Mouse (Mus musculus) lung, embryonic 15.5 days (tissue): ENCODE data around the gene Dus1l. TPM values are rescaled to one million over a fixed set of nuclear protein-coding genes. Genes with fewer than 3 reads are reported as not detected.
A peak's percentile ranks its signal among the peaks of the same experiment; 100 is the strongest.
"Not testable (repeated sequence)": the region's sequence is repeated elsewhere in the genome, so short reads cannot be mapped to it uniquely, and the experiment has no call there.

Experiments used
- ATAC-seq: fragments of 200-750 bp; cut with Nextera tagmentation; 2 replicates; pipeline ENCODE4 v1.8.0; 2017; ENCODE audit warnings: moderate number of reproducible peaks, borderline replicate concordance; ENCODE audit not compliant: low FRiP score, low TSS enrichment; ENCODE audit errors: extremely low read depth
- H3K27ac ChIP-seq: fragments of 300-500 bp; sonication (generic); 2 replicates; pipeline ENCODE4 v1.5.1; 2015; ENCODE audit warnings: moderate library complexity, mild to moderate bottlenecking, inconsistent platforms
- H3K27me3 ChIP-seq: fragments of 300-500 bp; sonication (generic); 2 replicates; pipeline ENCODE4 v1.6.1; 2015; ENCODE audit warnings: inconsistent platforms
- H3K36me3 ChIP-seq: fragments of 300-500 bp; sonication (generic); 2 replicates; pipeline ENCODE4 v1.6.1; 2015; ENCODE audit warnings: inconsistent platforms
- H3K4me1 ChIP-seq: fragments of 300-500 bp; sonication (generic); 2 replicates; pipeline ENCODE4 v1.6.1; 2015; ENCODE audit warnings: inconsistent platforms
- H3K4me2 ChIP-seq: fragments of 300-500 bp; sonication (generic); 2 replicates; pipeline ENCODE4 v1.6.1; 2015; ENCODE audit warnings: inconsistent platforms, mild to moderate bottlenecking, moderate library complexity
- H3K4me3 ChIP-seq: fragments of 300-500 bp; sonication (generic); 2 replicates; pipeline ENCODE4 v1.5.1; 2015; ENCODE audit warnings: mild to moderate bottlenecking, inconsistent platforms
- H3K9ac ChIP-seq: fragments of 300-500 bp; sonication (generic); 2 replicates; pipeline ENCODE4 v1.6.1; 2015; ENCODE audit warnings: inconsistent platforms
- H3K9me3 ChIP-seq: fragments of 300-500 bp; sonication (generic); 2 replicates; pipeline ENCODE4 v1.6.1; 2016; ENCODE audit warnings: inconsistent platforms
- WGBS: fragments of 180-500 bp; shearing (Covaris S2); methylation state at CpG from one replicate; pipeline ENCODE4 v1.1.7; 2015; 5-methylcytosine and 5-hydroxymethylcytosine counted together
- polyA plus RNA-seq: library from polyadenylated mRNA; unstranded; fragments of >200 nt; fragmentation: Nextera tagmentation; extraction: Ambion mirVana; gene quantifications from 2 replicates; pipeline ENCODE4 v1.2.1, GENCODE M21; 2015

The Dus1l gene
- polyA plus RNA-seq: 84.3 and 90.4 TPM in 2 replicates

DNA sequence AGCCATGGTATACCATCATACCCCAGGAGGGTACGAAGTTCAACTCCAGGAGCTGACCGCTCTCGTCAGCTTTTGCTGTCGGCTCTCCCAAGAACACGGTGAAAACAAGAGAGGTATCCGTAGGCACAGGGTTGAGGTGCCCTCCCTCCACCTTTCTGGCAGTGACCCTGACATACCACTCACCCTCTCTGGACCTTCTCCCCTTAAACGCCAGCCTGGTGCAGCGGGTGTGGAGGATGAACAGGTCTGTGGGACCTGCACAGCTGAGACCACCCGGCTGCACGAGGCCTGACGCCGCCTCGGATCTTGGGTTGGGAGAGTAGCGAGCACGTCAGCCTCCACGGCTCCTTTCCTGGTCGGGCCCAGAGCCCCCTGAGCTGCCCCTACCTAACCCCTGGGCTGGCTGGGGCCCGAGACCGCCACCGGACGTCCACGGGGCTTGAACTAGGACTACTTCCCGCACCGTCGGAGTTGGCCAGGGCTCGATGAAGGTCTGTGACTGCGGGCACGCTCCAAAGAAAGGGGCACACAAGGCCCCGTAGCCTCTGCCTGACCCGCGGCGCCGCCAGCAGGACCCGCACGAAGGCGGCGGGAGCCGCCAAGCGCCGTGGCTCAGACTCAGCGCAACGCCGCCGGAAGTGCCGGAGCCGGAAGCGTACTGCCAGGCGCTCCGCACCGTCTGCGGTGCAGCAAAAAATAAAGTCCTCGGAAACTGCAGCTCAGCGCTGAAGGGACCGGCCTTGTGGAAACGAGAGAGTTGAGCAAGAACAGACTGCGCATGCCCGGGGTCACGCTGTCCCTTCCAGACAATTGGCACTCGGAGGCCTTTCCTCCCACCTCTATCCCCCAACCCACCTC, at the start of gene Dus1l:
TSS of gene Dus1l (minus strand) at position 648 of the 858 bp plus-strand sequence.
- Histone ChIP-seq H3K27me3 (no peaks in the 10 kb centered on the region), H3K27ac (peak within 1 kb of the TSS; percentile 49), H3K36me3 (peaks cover 34% of the 10 kb centered on the region), H3K9me3 (no peaks in the 10 kb centered on the region), H3K4me1 (peaks cover 28% of the 10 kb centered on the region), H3K9ac (peak within 1 kb of the TSS; percentile 88), H3K4me3 (peak within 1 kb of the TSS; percentile 82), H3K4me2 (peak within 1 kb of the TSS; percentile 90)
- ATAC-seq: peak; percentile 81
- 2% methylated on average over 59 of the region's 59 CpGs for WGBS

DNA sequence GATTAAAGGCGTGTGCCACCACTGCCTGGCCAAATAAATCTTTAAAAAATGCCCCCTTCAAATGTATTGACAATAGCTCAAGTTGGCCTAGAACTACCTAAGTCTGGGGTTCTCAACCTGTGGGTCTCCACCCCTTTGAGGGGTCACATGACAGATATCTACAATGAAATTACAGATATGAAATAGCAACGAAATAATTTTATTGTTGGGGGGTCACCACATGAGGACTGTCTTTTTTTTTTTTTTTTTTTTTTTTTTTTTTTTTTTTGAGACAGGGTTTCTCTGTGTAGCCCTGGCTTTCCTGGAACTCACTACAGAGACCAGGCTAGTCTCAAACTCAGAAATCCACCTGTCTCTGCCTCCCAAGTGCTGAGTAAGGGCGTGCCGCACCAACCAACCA, 48.1 kb upstream of the Dus1l start:
- H3K4me2 ChIP-seq: no peak overlapping the region
- H3K36me3 ChIP-seq: no peaks in the 10 kb centered on the region
- no peak overlapping the region for H3K9ac ChIP-seq
- H3K27me3 ChIP-seq: no peaks in the 10 kb centered on the region
- ATAC-seq: no peak
- 80% methylated on average over 4 of the region's 4 CpGs for WGBS
- H3K4me1 ChIP-seq: no peaks in the 10 kb centered on the region
- H3K27ac ChIP-seq: no peak overlapping the region
- no peaks in the 10 kb centered on the region for H3K9me3 ChIP-seq
- no peak overlapping the region for H3K4me3 ChIP-seq

- peak; percentile 38; the same call in 1 of the 2 replicates for ATAC-seq
- Histone ChIP-seq H3K4me2 (no peak overlapping the region), H3K27me3 (no peaks in the 10 kb centered on the region), H3K36me3 (no peaks in the 10 kb centered on the region), H3K4me3 (no peak overlapping the region), H3K4me1 (peaks cover 23% of the 10 kb centered on the region), H3K27ac (peak overlapping the region; percentile 77), H3K9ac (no peak overlapping the region), H3K9me3 (no peaks in the 10 kb centered on the region)
- WGBS: 35% methylated on average over 8 of the region's 8 CpGs
Measured at GRCm38 (mm10) chr11:120833555-120834280, 37.5 kb upstream of the Dus1l start.

DNA sequence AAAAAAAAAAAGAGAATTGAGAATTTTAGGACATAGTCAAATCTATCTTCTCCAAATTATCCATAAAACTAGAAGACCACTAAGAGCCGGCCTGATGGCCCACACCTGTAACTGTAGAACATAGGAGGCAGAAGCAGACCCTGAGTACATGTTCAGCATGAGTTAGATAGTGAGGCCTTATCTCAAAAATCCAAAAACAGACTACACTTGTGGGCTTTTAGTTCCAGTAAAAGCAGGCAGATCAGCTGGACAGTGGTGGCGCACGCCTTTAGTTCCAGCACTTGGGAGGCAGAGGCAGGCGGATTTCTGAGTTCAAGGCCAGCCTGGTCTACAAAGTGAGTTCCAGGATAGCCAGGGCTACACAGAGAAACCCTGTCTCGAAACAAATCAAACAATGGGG, 36.8 kb upstream of the Dus1l start:
- H3K9ac ChIP-seq, H3K4me2 ChIP-seq, H3K9me3 ChIP-seq, ATAC-seq, H3K4me3 ChIP-seq, H3K27me3 ChIP-seq, H3K36me3 ChIP-seq: not testable (repeated sequence)
- Histone ChIP-seq H3K4me1 (peaks cover 15% of the 10 kb centered on the region), H3K27ac (peak overlapping the region; percentile 77)
- 87% methylated on average over 5 of the region's 5 CpGs for WGBS

- Histone ChIP-seq H3K4me1 (peaks cover 14% of the 10 kb centered on the region), H3K9me3 (no peaks in the 10 kb centered on the region), H3K4me3 (no peak overlapping the region), H3K27ac (no peak overlapping the region), H3K9ac (no peak overlapping the region), H3K27me3 (no peaks in the 10 kb centered on the region), H3K4me2 (no peak overlapping the region), H3K36me3 (no peaks in the 10 kb centered on the region)
- WGBS: 83% methylated on average over 3 of the region's 3 CpGs
- no peak for ATAC-seq
Measured at GRCm38 (mm10) chr11:120831659-120832440, 35.6 kb upstream of the Dus1l start.

- ATAC-seq: no peak
- no peaks in the 10 kb centered on the region for H3K36me3 ChIP-seq
- no peak overlapping the region for H3K9ac ChIP-seq
- H3K4me2 ChIP-seq: no peak overlapping the region
- H3K4me1 ChIP-seq: peaks cover 16% of the 10 kb centered on the region
- H3K4me3 ChIP-seq: no peak overlapping the region
- no peak overlapping the region for H3K27ac ChIP-seq
- no peaks in the 10 kb centered on the region for H3K9me3 ChIP-seq
- H3K27me3 ChIP-seq: no peaks in the 10 kb centered on the region
- 77% methylated on average over 12 of the region's 12 CpGs for WGBS
Measured at GRCm38 (mm10) chr11:120830686-120831085, 34.5 kb upstream of the Dus1l start.

- Histone ChIP-seq H3K9ac (no peak overlapping the region), H3K4me1 (peaks cover 23% of the 10 kb centered on the region), H3K4me2 (no peak overlapping the region), H3K36me3 (no peaks in the 10 kb centered on the region), H3K9me3 (no peaks in the 10 kb centered on the region), H3K4me3 (no peak overlapping the region), H3K27ac (no peak overlapping the region), H3K27me3 (no peaks in the 10 kb centered on the region)
- no peak for ATAC-seq
- 79% methylated on average over 10 of the region's 10 CpGs for WGBS
Measured at GRCm38 (mm10) chr11:120829757-120830532, 33.7 kb upstream of the Dus1l start.

DNA sequence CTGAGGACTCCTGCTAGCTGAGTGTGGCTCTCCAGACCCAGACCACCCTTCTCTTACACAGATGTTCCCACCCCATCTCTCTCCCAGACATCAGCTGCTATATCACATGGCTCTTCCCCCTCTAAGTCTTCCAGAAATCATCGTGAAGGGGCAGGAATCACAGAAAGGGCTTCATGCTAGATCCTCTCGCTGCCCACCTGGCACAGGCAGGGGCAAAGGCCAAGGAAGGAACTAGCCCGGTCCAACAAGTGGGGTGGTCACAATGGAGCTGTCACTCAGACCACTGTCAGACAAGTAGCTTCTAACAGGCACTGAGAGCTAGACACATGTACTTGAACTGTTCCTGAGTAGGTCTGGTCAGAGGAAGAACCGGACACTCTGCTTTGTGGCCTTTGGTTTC, 32.2 kb upstream of the Dus1l start:
- Histone ChIP-seq H3K9ac (no peak overlapping the region), H3K4me3 (no peak overlapping the region), H3K36me3 (no peaks in the 10 kb centered on the region), H3K4me2 (no peak overlapping the region), H3K27ac (no peak overlapping the region), H3K9me3 (no peaks in the 10 kb centered on the region), H3K4me1 (peaks cover 13% of the 10 kb centered on the region), H3K27me3 (no peaks in the 10 kb centered on the region)
- ATAC-seq: no peak
- WGBS: 63% methylated on average over 4 of the region's 4 CpGs

DNA sequence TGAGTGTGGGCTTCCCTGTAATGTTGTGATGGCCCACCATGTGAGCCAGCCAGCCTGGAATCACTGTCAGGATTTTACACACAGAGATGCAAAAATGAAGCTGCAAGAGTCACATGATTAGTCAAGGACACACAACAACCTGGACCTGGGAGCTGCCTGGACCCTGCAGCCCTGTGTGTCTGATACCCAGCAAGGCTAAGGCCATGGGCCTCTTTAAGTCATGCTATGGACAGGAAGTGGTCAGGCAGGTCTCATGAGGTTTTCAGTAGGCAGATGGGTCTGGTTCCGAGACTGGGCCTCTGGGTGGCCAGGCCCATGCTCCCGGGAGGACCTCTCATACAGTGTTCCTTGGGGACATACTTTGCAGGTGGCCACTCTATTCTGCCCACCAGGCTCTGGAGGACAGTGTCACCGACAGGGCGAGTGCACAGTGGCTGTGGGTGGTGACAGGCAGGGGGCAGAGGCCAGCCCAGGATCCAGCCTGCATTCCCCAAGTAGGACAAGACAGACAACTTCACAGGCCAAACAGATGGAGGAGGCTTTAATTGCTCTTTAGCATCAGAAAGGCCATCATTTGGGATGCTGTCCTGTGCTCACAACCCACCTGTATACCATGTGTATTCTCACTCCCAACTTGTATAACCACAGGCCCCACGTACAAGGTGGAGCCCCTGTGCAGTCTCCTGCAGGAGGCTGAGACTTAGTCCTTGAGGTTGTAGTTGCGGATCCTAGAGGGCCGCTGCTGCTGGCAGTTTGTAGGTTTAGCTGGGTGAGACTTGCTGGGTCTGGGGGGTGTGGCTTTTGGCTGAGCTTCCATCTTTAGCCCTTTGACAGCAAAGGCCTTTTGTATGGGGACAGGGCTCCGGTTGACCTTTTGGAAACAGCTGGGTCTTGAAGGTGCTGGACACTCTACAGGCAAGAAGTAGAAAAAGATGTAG, 30.1 kb upstream of the Dus1l start:
- peaks cover 29% of the 10 kb centered on the region for H3K4me1 ChIP-seq
- no peaks in the 10 kb centered on the region for H3K27me3 ChIP-seq
- H3K4me3 ChIP-seq: no peak overlapping the region
- H3K27ac ChIP-seq: no peak overlapping the region
- no peak for ATAC-seq
- 80% methylated on average over 8 of the region's 8 CpGs for WGBS
- no peak overlapping the region for H3K9ac ChIP-seq
- no peak overlapping the region for H3K4me2 ChIP-seq
- peaks cover 6% of the 10 kb centered on the region; the same call in 1 of the 2 replicates for H3K36me3 ChIP-seq
- H3K9me3 ChIP-seq: no peaks in the 10 kb centered on the region

- Histone ChIP-seq H3K36me3 (peaks cover 16% of the 10 kb centered on the region), H3K4me3 (peak overlapping the region; percentile 93), H3K4me1 (peaks cover 34% of the 10 kb centered on the region), H3K27me3 (no peaks in the 10 kb centered on the region), H3K9me3 (no peaks in the 10 kb centered on the region), H3K9ac (peak overlapping the region; percentile 65), H3K4me2 (peak overlapping the region; percentile 80), H3K27ac (peak overlapping the region; percentile 97)
- no peak for ATAC-seq
- WGBS: 25% methylated on average over 4 of the region's 4 CpGs
Measured at GRCm38 (mm10) chr11:120825289-120825863, 29.2 kb upstream of the Dus1l start.
